Mouse (Mus musculus) embryonic facial prominence, embryonic 11.5 days (tissue): ENCODE data around the gene Gm42906. TPM values are rescaled to one million over a fixed set of nuclear protein-coding genes. Genes with fewer than 3 reads are reported as not detected.

Experiments used
- ATAC-seq: fragments of 200-750 bp; cut with Nextera tagmentation; replicated peaks from 2 replicates; pipeline ENCODE4 v1.8.0; 2017; ENCODE audit warnings: low read depth; ENCODE audit not compliant: insufficient number of reproducible peaks, low FRiP score, low TSS enrichment
- DNase-seq: peaks from one replicate; pipeline ENCODE4 v3.0.0-alpha.2; 2015; ENCODE audit warnings: low spot score
- H3K27ac ChIP-seq: fragments of 300-500 bp; sonication (generic); replicated peaks from 2 replicates; pipeline ENCODE4 v1.5.1; 2014; ENCODE audit warnings: mild to moderate bottlenecking, low read depth, low read length, control low read depth
- H3K27me3 ChIP-seq: fragments of 300-500 bp; sonication (generic); 2 replicates; pipeline ENCODE4 v1.6.1; 2014; ENCODE audit warnings: mild to moderate bottlenecking, low read length, moderate library complexity, mixed read lengths; ENCODE audit not compliant: control insufficient read depth, insufficient read depth
- H3K36me3 ChIP-seq: fragments of 300-500 bp; sonication (generic); replicated peaks from 2 replicates; pipeline ENCODE4 v1.6.1; 2014; ENCODE audit warnings: low read depth, mild to moderate bottlenecking, low read length, moderate library complexity, mixed read lengths; ENCODE audit not compliant: control insufficient read depth, insufficient read depth
- H3K4me1 ChIP-seq: fragments of 300-500 bp; sonication (generic); 2 replicates; pipeline ENCODE4 v1.6.1; 2014; ENCODE audit warnings: low read length, mixed read lengths; ENCODE audit not compliant: control insufficient read depth, insufficient read depth
- H3K4me2 ChIP-seq: fragments of 300-500 bp; sonication (generic); 2 replicates; pipeline ENCODE4 v1.6.1; 2014; ENCODE audit warnings: low read depth, mild to moderate bottlenecking, control low read depth, low read length, moderate library complexity
- H3K4me3 ChIP-seq: fragments of 300-500 bp; sonication (generic); 2 replicates; pipeline ENCODE4 v1.5.1; 2014; ENCODE audit warnings: low read depth, low read length, control low read depth
- H3K9ac ChIP-seq: fragments of 300-500 bp; sonication (generic); replicated peaks from 2 replicates; pipeline ENCODE4 v1.6.1; 2014; ENCODE audit warnings: mild to moderate bottlenecking, control low read depth, low read length
- H3K9me3 ChIP-seq: fragments of 300-500 bp; sonication (generic); replicated peaks from 2 replicates; pipeline ENCODE4 v1.6.1; 2016; ENCODE audit warnings: mild to moderate bottlenecking, low read length, inconsistent platforms, mixed read lengths; ENCODE audit not compliant: control insufficient read depth
- WGBS: fragments of 180-500 bp; shearing (Covaris S2); extraction: QIAGEN DNeasy Blood & Tissue Kit; methylation state at CpG from one replicate; pipeline ENCODE4 v1.1.7; 2014; 5-methylcytosine and 5-hydroxymethylcytosine counted together
- polyA plus RNA-seq: library from polyadenylated mRNA; unstranded; fragments of >200 nt; fragmentation: Nextera tagmentation; extraction: Ambion mirVana; gene quantifications from 2 replicates; pipeline ENCODE4 v1.2.1, GENCODE M21; 2014

The Gm42906 gene
- polyA plus RNA-seq, 1 experiment from 2014 or later = not detected

DNA sequence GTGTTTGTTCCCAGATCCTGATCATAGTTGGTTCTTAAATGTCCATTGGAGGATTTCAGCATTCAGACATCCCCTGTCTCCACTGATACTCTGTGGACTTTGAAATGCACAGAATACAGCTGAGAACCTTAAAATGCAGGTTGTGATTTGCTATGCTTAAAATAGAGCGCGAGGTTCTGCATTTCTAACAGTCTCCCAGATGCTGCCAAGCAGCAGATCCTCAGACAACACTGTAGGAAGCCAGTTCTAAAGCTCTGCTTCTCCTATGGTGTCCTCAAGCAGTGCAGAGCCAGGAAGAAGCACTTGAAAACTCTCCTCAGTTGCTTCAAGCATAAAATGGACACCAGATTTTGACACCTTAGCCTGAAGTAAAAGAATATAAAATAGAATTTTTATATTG is 48.1 kb downstream of the Gm42906 start:
- Histone ChIP-seq H3K9ac (no peak overlapping the region), H3K27me3 (no peaks in the 10 kb centered on the region), H3K36me3 (no peaks in the 10 kb centered on the region), H3K4me2 (no peak overlapping the region), H3K4me1 (no peaks in the 10 kb centered on the region), H3K9me3 (no peaks in the 10 kb centered on the region), H3K27ac (no peak overlapping the region), H3K4me3 (no peak overlapping the region)
- ATAC-seq (no peak), DNase-seq (no peak)
- WGBS = 78% methylated on average over 2 of the region's 2 CpGs

DNA sequence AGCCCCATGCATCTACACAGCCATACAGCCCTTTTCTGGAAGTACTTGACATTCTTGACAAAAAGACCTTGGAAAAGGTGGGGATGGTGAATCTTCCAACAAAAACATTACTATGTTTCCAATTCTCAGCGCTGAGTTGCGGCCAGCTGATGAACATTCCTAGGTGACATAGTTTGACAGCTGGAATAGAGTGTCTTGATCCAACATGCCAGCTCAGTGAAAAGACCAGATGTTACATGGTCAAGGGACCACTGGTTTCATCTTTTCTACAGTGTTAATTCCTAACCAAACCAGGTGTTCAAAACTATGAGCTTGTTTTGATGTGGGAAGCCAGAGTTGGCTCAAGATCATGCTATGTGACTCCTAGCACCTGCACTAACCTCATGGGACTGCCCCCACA is 48.8 kb downstream of the Gm42906 start:
- DNase-seq (no peak), ATAC-seq (no peak)
- Histone ChIP-seq H3K27me3 (no peaks in the 10 kb centered on the region), H3K9me3 (no peaks in the 10 kb centered on the region), H3K4me3 (no peak overlapping the region), H3K36me3 (no peaks in the 10 kb centered on the region), H3K9ac (no peak overlapping the region), H3K4me2 (no peak overlapping the region), H3K27ac (no peak overlapping the region), H3K4me1 (no peaks in the 10 kb centered on the region)
- WGBS = 77% methylated on average over 2 of the region's 2 CpGs

DNA sequence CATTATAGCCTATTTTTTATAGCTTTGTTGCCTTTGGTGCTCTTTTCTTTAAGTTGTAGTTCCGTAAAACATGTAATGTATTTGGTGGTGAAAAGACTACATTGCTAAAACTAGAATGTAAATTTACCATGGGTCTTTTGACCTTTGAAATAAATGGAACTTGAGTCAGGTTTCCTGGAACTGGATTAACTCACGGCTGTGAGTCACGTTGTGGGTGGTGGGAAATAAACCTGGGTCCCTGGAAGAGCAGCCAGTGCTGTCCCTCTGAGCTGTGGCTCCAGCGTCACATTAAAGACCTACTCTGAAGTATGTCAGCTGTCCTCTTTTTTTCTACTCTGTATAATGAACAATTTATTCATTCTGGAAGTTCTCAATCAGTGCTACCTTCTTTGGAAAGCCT is 51.0 kb downstream of the Gm42906 start:
- H3K9ac ChIP-seq = no peak overlapping the region
- H3K27ac ChIP-seq = no peak overlapping the region
- H3K27me3 ChIP-seq = no peaks in the 10 kb centered on the region
- no peaks in the 10 kb centered on the region for H3K4me1 ChIP-seq
- DNase-seq = no peak
- H3K4me2 ChIP-seq = no peak overlapping the region
- no peaks in the 10 kb centered on the region for H3K9me3 ChIP-seq
- H3K4me3 ChIP-seq = no peak overlapping the region
- no peaks in the 10 kb centered on the region for H3K36me3 ChIP-seq
- ATAC-seq = no peak
- 87% methylated on average over 4 of the region's 4 CpGs for WGBS

DNA sequence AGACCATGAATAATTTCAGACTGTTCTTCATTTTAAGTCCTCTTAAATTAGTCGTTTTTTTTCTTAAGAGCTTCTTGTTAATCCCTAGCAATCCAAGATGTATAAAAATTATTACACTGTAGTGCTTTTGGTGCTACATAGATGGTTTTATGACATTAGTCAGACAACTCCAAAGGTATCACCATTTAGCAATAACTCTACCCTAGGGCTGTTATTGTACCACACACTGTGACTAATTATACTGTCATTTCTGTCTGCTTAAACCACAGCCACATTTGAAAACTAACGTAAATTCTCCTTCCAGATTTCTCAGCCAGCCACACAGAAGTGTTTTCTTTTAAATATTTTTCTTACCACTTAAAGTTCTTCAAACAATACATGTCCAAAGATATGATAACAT is 53.1 kb downstream of the Gm42906 start:
- no peak overlapping the region for H3K27ac ChIP-seq
- WGBS = 66% methylated on average over 2 of the region's 2 CpGs
- ATAC-seq = no peak

DNA sequence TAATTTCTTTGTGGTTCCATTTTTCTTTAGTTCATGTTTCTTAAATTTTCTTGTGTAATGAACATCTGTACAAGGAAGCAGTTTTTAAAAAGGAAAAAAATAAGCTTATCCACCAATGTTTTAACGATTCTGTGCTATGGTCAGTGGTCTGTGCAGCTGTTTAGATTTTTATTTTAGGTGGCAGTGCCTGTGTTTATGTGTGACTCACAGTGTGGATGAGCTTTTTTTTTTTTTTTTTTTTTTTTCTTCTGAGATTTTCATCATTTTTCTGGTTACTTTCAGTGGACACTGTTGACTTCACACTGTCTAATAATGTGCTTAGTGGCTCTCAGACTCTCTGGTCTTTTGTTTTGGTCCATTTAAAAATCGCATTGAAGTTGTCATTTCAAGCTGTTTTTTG is 56.8 kb downstream of the Gm42906 start:
- H3K4me1 ChIP-seq = no peaks in the 10 kb centered on the region
- 90% methylated on average over 2 of the region's 2 CpGs for WGBS
- ATAC-seq (no peak), DNase-seq (no peak)
- H3K4me3 ChIP-seq = no peak overlapping the region
- no peak overlapping the region for H3K4me2 ChIP-seq
- H3K9ac ChIP-seq = no peak overlapping the region
- no peaks in the 10 kb centered on the region for H3K36me3 ChIP-seq
- H3K9me3 ChIP-seq = no peaks in the 10 kb centered on the region
- H3K27me3 ChIP-seq = no peaks in the 10 kb centered on the region
- H3K27ac ChIP-seq = no peak overlapping the region

More for the DNA sequence above, 53.1 kb downstream of the Gm42906 start:
- Histone ChIP-seq H3K4me1 (no peaks in the 10 kb centered on the region), H3K27me3 (no peaks in the 10 kb centered on the region), H3K36me3 (no peaks in the 10 kb centered on the region), H3K4me3 (no peak overlapping the region), H3K9ac (no peak overlapping the region), H3K4me2 (no peak overlapping the region), H3K9me3 (no peaks in the 10 kb centered on the region)
- DNase-seq = no peak

- peak overlapping the region; percentile 40 for H3K4me2 ChIP-seq
- no peaks in the 10 kb centered on the region for H3K27me3 ChIP-seq
- ATAC-seq (no peak), DNase-seq (no peak)
- H3K4me3 ChIP-seq = peak overlapping the region; percentile 40
- no peaks in the 10 kb centered on the region for H3K4me1 ChIP-seq
- peak overlapping the region; percentile 75 for H3K27ac ChIP-seq
- no peaks in the 10 kb centered on the region for H3K36me3 ChIP-seq
- 66% methylated on average over 5 of the region's 5 CpGs for WGBS
- no peaks in the 10 kb centered on the region for H3K9me3 ChIP-seq
- peak overlapping the region; percentile 68 for H3K9ac ChIP-seq
Observed at GRCm38 (mm10) chr5:151369306-151369721, 58.6 kb downstream of the Gm42906 start.

GRCm38 (mm10) chr5:151368395-151369190 is 59.4 kb downstream of the Gm42906 start:
- peak overlapping the region; percentile 75 for H3K27ac ChIP-seq
- ATAC-seq (peak; percentile 99), DNase-seq (peak; percentile 99)
- no peaks in the 10 kb centered on the region for H3K36me3 ChIP-seq
- H3K4me2 ChIP-seq = peak overlapping the region; percentile 45
- H3K9ac ChIP-seq = peak overlapping the region; percentile 69
- peak overlapping the region; percentile 40 for H3K4me3 ChIP-seq
- under 1% methylated on average over 75 of the region's 75 CpGs for WGBS
- H3K4me1 ChIP-seq = no peaks in the 10 kb centered on the region
- no peaks in the 10 kb centered on the region for H3K9me3 ChIP-seq
- no peaks in the 10 kb centered on the region for H3K27me3 ChIP-seq

GRCm38 (mm10) chr5:151367881-151368394 is 60.0 kb downstream of the Gm42906 start:
- Histone ChIP-seq H3K9ac (peak overlapping the region; percentile 69), H3K27ac (peak overlapping the region; percentile 66), H3K4me3 (peak overlapping the region; percentile 40), H3K36me3 (no peaks in the 10 kb centered on the region), H3K4me1 (no peaks in the 10 kb centered on the region), H3K9me3 (no peaks in the 10 kb centered on the region), H3K27me3 (no peaks in the 10 kb centered on the region), H3K4me2 (peak overlapping the region; percentile 45)
- DNase-seq (peak; percentile 69), ATAC-seq (peak; percentile 32)
- 10% methylated on average over 16 of the region's 16 CpGs for WGBS
